Mouse (Mus musculus) brain, embryonic 14.5 days (tissue): ENCODE data around the gene Pear1.

Source experiments
- CTCF ChIP-seq: fragments of 200-500 bp; IDR thresholded peaks from 2 replicates; pipeline ENCODE4 v1.5.1; 2012; ENCODE audit warnings: inconsistent platforms, mild to moderate bottlenecking, moderate library complexity, borderline replicate concordance; ENCODE audit not compliant: insufficient read depth, insufficient read length; ENCODE audit errors: extremely low read depth
- POLR2A ChIP-seq: fragments of 200-500 bp; IDR thresholded peaks from 2 replicates; pipeline ENCODE4 v1.6.1; 2012; ENCODE audit warnings: mild to moderate bottlenecking, inconsistent platforms, borderline replicate concordance; ENCODE audit not compliant: poor library complexity, insufficient read depth, insufficient read length, severe bottlenecking; ENCODE audit errors: extremely low read depth

DNA sequence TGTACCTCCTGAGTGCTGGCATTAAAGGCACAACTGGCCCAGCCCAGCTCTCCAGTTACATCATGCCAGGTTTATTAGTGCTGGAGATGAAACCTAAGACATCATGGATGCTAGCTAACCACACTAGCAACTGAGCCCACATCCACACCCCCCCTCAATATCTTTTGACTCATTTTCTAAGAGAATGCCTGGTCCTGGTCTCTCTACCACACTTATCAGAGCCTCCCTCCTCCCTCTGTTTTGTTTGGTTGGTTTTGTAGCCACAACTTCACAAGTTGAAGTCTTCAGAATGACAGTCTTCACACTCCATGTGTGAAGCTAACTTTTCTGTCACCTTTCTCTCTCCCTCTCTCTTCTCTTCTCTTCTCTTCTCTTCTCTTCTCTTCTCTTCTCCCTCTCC, 16.8 kb upstream of the Pear1 start:
- TF ChIP-seq CTCF = no peak
- no peak for TF ChIP-seq POLR2A
